Mouse (Mus musculus) ES-E14 (cell line): ENCODE measurements around the gene Fer. TPM values are rescaled to one million over a fixed set of nuclear protein-coding genes. Genes with fewer than 3 reads are reported as not detected.

ENCODE experiments used
- DNase-seq: peaks from one replicate; pipeline ENCODE4 v3.0.0-alpha.2; 2013; ENCODE audit warnings: low read depth, low spot score
- H3K27ac ChIP-seq: 2 replicates; pipeline ENCODE4 v1.5.1; 2012; ENCODE audit warnings: low read depth, mild to moderate bottlenecking, low read length, moderate library complexity, mixed read lengths; ENCODE audit not compliant: poor library complexity, insufficient read depth, severe bottlenecking
- H3K36me3 ChIP-seq: 2 replicates; pipeline ENCODE4 v1.6.1; 2012; ENCODE audit warnings: mild to moderate bottlenecking, low read length, moderate library complexity, mixed read lengths; ENCODE audit not compliant: control insufficient read depth, poor library complexity, insufficient read depth, severe bottlenecking
- H3K4me1 ChIP-seq, 2 experiments: fragments of 150-350 bp in 1 of 2; sonication (generic) in 1 of 2; 2 replicates each; pipeline ENCODE4 v1.6.1; 2012; ENCODE audit warnings: low read length in 2 of 2, mild to moderate bottlenecking in 1 of 2, mixed read lengths in 1 of 2; ENCODE audit not compliant: control insufficient read depth in 2 of 2, insufficient read depth in 2 of 2, poor library complexity in 1 of 2
- H3K4me3 ChIP-seq, 2 experiments: fragments of 150-350 bp in 1 of 2; sonication (generic) in 1 of 2; 2 replicates each; pipeline ENCODE4 v1.5.1; 2012; ENCODE audit warnings: low read length in 2 of 2, low read depth in 1 of 2, mild to moderate bottlenecking in 1 of 2, mixed read lengths in 1 of 2; ENCODE audit not compliant: insufficient read depth in 1 of 2, poor library complexity in 1 of 2, severe bottlenecking in 1 of 2
- H3K9ac ChIP-seq: 2 replicates; pipeline ENCODE4 v1.6.1; 2012; ENCODE audit warnings: low read depth, mild to moderate bottlenecking, low read length, mixed read lengths; ENCODE audit not compliant: poor library complexity, insufficient read depth, severe bottlenecking
- H3K9me3 ChIP-seq: fragments of 150-350 bp; sonication (generic); 2 replicates; pipeline ENCODE4 v1.6.1; 2012; ENCODE audit warnings: low read depth, mild to moderate bottlenecking, low read length; ENCODE audit not compliant: control insufficient read depth, insufficient read depth
- CHD2 ChIP-seq: IDR thresholded peaks from 2 replicates; pipeline ENCODE4 v1.6.1; 2014; ENCODE audit warnings: mild to moderate bottlenecking, low read depth, low read length, inconsistent platforms
- HCFC1 ChIP-seq: IDR thresholded peaks from 2 replicates; pipeline ENCODE4 v1.6.1; 2012; ENCODE audit warnings: low read length, inconsistent platforms, borderline replicate concordance; ENCODE audit not compliant: insufficient read depth
- MAFK ChIP-seq: IDR thresholded peaks from 2 replicates; pipeline ENCODE4 v1.6.1; 2014; ENCODE audit warnings: mild to moderate bottlenecking, low read depth, low read length, inconsistent platforms; ENCODE audit not compliant: insufficient read depth
- ZC3H11A ChIP-seq: IDR thresholded peaks from 2 replicates; pipeline ENCODE4 v1.6.1; 2012; ENCODE audit warnings: low read depth, mild to moderate bottlenecking, inconsistent platforms, low read length, borderline replicate concordance
- ZNF384 ChIP-seq: IDR thresholded peaks from 2 replicates; pipeline ENCODE4 v1.6.1; 2012; ENCODE audit warnings: low read depth, low read length, inconsistent platforms
- in situ Hi-C, 2 experiments: fragments of 600-800 bp; cut with MboI; formaldehyde crosslinking; loops; one replicate each; pipeline ENCODE4 v1.15.1; 2025; ENCODE audit warnings: low sequenced_read_pairs in 2 of 2, inconsistent platforms in 1 of 2; ENCODE audit not compliant: unreplicated experiment in 2 of 2
- total RNA-seq: library from RNA; depleted of rRNA; stranded (reverse); fragments of 300-350 nt; gene quantifications from 2 replicates; pipeline ENCODE4 v1.2.3, GENCODE M21; 2012

Gene Fer
- total RNA-seq, 1 experiment: 14.2 TPM

DNA sequence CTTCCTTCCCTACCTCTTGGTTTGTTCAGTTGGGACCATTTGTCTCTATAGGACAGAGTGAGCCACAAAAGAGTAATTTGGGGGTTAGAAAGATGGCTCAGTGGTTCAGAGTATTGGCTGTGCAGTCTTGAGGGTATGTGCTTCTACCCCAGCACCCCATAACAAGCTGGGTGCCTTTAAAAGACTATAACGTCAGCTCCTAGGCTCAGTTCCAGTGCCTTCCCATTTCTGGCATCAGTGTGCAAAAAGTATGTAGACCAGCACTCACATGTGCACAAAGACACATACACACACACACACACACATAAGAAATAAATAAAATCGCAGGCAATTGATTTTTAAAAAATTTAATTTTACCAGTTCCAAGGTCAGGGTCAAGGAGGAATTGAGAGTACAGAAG, 222.6 kb downstream of the Fer start:
- Histone ChIP-seq H3K9me3 (no peaks in the 10 kb centered on the region), H3K4me1 (no peaks in the 10 kb centered on the region), H3K9ac (no peak overlapping the region), H3K4me3 (no peak overlapping the region), H3K36me3 (no peaks in the 10 kb centered on the region), H3K27ac (no peak overlapping the region)
- TF ChIP-seq ZC3H11A (no peak), HCFC1 (no peak), ZNF384 (no peak), CHD2 (no peak), MAFK (no peak)
- DNase-seq: no peak
- in situ Hi-C loops: no loop called here

DNA sequence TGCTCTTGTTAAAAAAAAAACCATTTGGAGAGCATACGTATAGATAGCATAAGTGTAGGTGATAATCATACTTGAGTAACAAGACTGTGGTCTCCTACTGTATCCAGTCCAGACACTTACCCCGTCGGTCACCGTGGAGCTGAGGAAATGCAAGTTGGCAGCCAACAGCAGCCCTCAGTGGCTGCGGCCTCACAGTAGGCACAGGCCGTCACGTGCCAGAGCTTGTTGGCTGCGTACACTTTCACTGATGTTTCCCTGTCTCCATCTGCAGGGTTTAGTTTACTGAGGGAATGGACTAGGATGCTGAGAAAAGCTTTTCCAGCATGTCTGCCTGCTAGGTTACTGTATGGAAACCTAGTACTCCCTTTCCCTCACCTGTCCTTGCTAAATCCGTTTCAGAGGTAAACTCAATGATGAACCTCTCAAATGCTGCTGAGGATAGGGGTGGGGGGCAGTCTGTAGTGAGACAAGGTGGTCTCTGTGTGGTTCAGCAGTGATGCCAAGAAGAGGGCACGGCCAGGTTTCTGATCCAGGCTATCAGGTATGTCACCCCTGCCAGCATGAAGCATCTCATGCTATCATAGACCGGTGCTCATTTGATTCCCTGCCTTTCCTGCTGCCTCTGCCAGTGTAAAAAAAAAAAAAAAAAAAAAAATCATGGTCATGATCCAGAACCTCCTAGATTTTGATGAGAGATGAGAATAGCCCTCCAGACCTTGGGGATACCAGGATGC, 224.2 kb downstream of the Fer start:
- H3K9me3 ChIP-seq: no peaks in the 10 kb centered on the region
- no peak overlapping the region for H3K4me3 ChIP-seq
- H3K9ac ChIP-seq: no peak overlapping the region
- TF ChIP-seq CHD2 (no peak), ZC3H11A (no peak), ZNF384 (no peak), MAFK (no peak), HCFC1 (no peak)
- no peak for DNase-seq
- H3K36me3 ChIP-seq: no peaks in the 10 kb centered on the region
- in situ Hi-C loops: no loop called here
- no peaks in the 10 kb centered on the region for H3K4me1 ChIP-seq
- no peak overlapping the region for H3K27ac ChIP-seq

DNA sequence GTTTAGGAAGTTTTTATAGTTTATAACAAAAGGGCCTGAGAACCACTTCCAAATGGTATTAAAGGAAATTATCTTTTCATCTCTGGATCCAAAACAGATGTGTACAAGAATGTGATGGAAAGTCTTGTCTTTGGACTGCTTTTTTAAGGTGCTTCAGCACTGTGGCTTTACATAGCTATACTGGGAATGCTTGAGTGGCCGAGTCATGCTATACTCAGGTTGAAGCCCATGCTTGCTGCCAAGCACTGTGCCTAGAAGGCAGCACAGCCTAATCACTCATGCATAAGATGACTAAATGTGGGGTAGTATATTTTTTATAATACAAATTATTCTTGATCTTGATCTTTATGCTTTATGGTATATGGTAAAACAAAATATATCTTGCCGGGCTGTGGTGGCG, 225.0 kb downstream of the Fer start:
- in situ Hi-C loops: no loop called here
- Histone ChIP-seq H3K36me3 (no peaks in the 10 kb centered on the region), H3K4me3 (no peak overlapping the region), H3K4me1 (no peaks in the 10 kb centered on the region), H3K9me3 (no peaks in the 10 kb centered on the region), H3K27ac (no peak overlapping the region), H3K9ac (no peak overlapping the region)
- DNase-seq: no peak
- TF ChIP-seq MAFK: no peak
- TF ChIP-seq CHD2: no peak
- TF ChIP-seq ZNF384: no peak
- TF ChIP-seq ZC3H11A: no peak
- no peak for TF ChIP-seq HCFC1

DNA sequence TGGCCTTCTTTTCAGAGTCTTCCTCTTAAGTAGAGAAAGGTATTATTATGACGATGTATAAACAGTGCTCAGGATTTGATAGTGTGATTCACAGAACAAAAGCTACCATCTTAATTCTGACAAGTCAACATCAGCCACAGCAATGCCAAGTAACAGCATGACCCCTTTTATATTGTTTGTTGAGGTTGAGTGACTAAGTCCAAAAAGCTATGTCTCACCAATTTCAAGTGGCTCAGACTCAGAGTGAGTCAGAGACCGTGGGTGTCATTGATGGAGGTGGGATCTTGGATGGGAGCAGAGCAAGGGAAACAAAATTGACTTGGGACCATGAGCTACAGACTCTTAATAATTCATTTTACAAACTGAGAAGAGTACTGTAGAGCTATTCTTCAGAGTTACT, 230.9 kb downstream of the Fer start:
- H3K36me3 ChIP-seq: no peaks in the 10 kb centered on the region

DNA sequence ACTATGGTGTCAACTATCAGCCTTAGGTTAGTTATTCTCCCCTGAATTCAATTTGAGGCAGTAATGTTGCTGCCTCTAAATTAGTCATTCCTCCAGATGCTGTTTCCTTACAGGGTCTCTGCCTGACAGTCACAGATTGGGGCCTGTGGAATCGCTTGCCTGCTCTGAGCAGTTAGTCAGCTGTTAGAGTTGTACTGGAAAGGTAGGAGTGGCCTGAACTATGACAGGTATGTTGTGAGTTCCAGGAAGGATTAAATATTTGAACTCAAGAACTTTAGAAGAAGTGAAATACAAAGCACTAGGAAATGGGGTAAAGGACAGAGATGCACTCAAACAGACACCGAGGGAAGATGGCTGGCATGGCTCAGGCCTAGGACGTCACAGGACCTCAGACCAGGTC, 233.9 kb downstream of the Fer start:
- no peak overlapping the region for H3K4me3 ChIP-seq
- H3K36me3 ChIP-seq: no peaks in the 10 kb centered on the region
- in situ Hi-C loops: no loop called here
- no peak overlapping the region for H3K27ac ChIP-seq
- TF ChIP-seq HCFC1: no peak
- no peak for TF ChIP-seq ZNF384
- TF ChIP-seq CHD2: no peak
- TF ChIP-seq MAFK: no peak
- no peak for TF ChIP-seq ZC3H11A
- peaks cover 5 to 8% of the 10 kb centered on the region in 2 experiments; a peak in 3 of 4 replicates for H3K4me1 ChIP-seq
- no peaks in the 10 kb centered on the region for H3K9me3 ChIP-seq
- no peak overlapping the region for H3K9ac ChIP-seq
- no peak for DNase-seq

More for the DNA sequence above, 230.9 kb downstream of the Fer start:
- no peaks in the 10 kb centered on the region for H3K9me3 ChIP-seq
- in situ Hi-C loops: no loop called here
- no peak overlapping the region for H3K27ac ChIP-seq
- no peak overlapping the region for H3K9ac ChIP-seq
- no peak overlapping the region for H3K4me3 ChIP-seq
- no peak for DNase-seq
- H3K4me1 ChIP-seq: peaks cover 0 to 1% of the 10 kb centered on the region in 2 experiments; a peak in 1 of 4 replicates
- TF ChIP-seq ZC3H11A: no peak
- no peak for TF ChIP-seq HCFC1
- no peak for TF ChIP-seq ZNF384
- TF ChIP-seq MAFK: no peak
- no peak for TF ChIP-seq CHD2
